Mouse (Mus musculus) c-Kit-positive CD71-negative TER-119-negative erythroid progenitor cells, embryonic 14.5 days (primary cell): ENCODE results near the gene 1700003E16Rik.

Experiments used
- DNase-seq: peaks from one replicate; pipeline ENCODE4 v3.0.0-alpha.2; 2013; ENCODE audit warnings: low read depth

1700003E16Rik gene

DNA sequence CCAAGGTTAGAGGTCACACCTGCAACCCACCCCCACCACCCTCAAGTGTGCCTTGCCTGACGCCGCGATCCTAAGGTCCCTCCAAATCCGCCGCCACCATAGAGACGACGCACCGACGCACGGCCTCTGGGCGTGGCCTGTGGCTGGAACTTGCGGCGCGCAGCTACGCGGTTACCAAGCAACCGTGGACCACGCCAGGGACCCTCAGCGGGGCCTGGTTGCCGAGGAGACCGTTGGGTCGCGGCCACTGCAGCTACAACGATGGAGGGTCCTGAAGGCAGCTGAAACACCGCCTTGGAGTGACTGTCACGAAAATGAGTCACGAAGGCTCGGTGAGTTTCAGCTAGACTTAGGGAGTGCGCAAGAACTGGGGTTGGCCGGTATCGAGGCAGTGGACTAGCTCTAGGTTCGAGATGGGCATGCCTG, at the start of gene 1700003E16Rik, which contains the start of gene Wdr54:
1700003E16Rik (plus strand) TSS at position 146 of the 426 bp plus-strand sequence.
Wdr54 (minus strand) TSS at position 139 of the 426 bp plus-strand sequence.
- no peak for DNase-seq

DNA sequence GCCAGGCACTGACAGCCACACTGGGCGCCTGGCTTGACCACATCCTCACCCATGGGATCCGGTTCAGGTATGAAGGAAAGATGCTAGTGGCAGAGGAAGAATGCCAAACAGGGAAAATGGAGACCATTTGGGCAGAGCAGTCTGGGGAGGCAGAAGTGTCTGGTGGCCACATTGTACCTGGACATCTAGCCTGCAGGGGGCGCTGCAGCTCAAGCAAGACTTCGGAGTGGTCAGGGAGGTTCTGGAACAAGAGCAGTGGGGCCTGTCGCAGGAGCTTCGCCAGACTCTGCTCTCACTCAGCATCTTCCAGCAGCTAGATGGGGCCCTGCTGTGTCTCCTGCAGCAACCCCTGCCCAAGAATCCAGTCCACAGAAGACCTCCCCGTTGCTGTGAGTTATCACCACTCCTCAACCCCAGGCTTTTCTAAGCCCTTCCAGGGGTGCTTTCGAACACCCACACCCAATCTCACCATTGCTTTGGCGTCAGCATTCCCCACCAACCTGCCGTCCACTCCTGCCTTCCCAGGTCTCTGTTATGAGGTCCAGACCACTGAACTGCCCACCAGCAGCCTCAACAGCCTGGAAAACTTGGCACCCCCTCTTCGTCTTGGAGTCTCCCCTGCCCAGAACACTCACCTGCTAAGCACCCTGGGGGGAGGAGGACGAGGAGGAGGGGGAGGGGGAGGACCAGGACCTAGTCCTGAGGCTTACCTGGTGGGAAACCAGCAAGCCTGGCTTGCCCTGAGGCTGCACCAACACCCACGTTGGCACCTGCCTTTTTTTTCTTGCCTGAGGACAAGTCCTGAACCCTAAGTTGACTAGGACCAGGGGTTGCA, 48.4 kb upstream of the 1700003E16Rik start:
- DNase-seq = peak; percentile 82

DNA sequence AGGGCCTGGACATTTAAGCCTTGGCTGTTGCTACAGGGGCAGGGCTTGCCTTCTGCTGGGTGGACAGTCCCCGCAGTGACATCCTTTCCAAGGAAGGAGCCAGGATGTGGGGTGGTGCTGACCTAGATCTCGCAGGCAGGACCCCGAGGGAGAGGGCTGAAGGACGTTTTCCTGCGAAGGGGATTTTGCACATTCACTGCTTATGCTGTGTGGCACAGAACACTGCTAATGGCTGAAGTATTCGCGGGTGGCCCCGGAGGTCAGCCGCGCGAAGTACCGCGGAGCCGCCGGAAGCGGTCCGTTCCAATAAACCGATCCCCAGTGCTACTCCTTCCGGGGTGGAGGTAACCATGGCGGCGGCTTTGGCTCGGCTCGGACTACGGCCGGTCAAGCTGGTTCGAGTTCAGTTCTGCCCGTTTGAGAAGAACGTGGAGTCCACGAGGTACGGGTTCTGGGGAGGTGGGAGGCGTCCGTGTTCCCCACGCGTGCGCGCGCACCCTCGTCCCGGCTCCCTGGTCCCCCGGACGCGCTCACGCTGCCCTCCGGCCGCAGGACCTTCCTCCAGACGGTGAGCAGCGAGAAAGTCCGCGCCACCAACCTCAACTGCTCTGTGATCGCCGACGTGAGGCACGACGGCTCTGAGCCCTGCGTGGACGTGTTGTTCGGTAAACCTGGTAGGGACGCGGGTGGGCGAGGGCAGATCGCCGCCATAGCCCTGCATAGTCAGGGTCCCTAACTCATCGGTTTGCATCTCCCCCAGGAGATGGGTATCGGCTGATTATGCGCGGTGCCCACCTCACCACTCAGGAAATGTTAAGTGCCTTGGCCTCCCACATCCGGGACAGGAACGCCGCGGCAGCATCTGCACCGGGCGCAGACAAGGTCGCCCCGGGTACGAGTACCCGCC, 47.2 kb upstream of the 1700003E16Rik start, which contains the start of gene Mrpl53:
Mrpl53 (plus strand) TSS at position 279 of the 907 bp plus-strand sequence.
- DNase-seq = no peak

DNA sequence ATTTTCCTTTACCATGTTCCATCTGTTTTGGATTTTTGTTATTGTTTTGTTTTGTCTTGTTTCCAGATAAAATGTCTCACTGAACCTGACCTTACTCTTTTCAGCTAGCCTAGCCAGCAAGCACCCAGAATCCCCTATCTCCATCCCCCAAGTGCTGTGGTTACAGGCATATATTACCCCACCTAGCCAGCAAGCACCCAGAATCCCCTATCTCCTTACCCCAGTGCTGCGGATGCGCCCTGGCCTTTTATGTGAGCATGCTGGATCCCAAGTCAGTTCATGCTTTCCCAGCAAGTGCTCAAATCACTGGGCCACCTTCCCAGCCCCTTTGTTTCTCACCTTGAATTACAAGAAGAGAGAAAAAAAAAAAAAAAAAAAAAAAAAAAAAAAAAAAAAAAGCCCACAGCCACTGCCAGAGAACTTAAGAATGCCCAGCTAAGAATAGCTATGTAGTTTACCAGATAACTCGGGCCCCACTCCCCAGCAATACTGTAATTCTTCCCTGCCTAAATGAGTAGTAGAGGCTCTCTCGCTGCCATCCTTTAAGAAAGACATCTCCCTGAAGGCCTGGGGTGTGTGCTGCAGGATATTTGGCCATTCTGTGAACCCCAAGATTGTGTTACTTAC, 44.6 kb upstream of the 1700003E16Rik start:
- DNase-seq = no peak

DNA sequence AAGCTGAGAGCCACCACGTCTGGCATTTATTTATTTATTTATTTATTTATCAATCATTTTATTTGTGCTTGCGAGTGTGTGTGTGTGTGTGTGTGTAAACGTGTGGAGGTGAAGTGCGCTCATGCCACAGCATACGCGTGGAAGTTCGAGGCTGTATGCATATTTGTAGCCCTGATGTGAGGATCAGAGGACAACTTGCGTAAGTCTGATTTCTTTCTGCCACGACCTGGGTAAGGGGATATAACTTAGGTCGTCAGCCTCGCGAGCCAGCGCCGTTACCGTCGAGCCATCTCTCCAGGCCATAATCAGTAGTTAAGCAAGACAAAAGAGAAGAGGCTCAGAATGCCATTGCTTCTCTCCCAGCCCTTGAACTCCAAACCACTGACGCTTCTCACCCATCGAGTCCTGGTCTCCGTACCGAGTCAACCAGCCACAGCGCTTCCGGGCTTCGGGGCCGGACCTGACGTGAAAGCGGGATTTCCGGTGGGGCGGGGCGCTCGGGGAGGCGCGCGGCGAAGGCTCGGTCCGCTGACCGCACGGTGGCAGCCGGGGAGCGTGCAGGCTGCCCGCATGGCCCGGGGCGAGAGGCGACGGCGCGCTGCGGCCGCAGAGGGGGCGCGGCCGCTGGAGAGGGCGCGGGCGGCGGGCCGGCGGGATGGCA, 41.1 kb upstream of the 1700003E16Rik start, which contains the start of gene Mogs:
Mogs (plus strand) TSS at position 486 of the 661 bp plus-strand sequence.
- DNase-seq = peak; percentile 89

GRCm38 (mm10) chr6:83115682-83116372, 40.4 kb upstream of the 1700003E16Rik start:
- DNase-seq = no peak

GRCm38 (mm10) chr6:83116373-83117164, 39.6 kb upstream of the 1700003E16Rik start:
- no peak for DNase-seq

- no peak for DNase-seq
These were observed 39.1 kb upstream of the 1700003E16Rik start for GRCm38 (mm10) chr6:83117165-83117438.

- DNase-seq = no peak
These were observed 38.6 kb upstream of the 1700003E16Rik start for GRCm38 (mm10) chr6:83117616-83118015.

DNA sequence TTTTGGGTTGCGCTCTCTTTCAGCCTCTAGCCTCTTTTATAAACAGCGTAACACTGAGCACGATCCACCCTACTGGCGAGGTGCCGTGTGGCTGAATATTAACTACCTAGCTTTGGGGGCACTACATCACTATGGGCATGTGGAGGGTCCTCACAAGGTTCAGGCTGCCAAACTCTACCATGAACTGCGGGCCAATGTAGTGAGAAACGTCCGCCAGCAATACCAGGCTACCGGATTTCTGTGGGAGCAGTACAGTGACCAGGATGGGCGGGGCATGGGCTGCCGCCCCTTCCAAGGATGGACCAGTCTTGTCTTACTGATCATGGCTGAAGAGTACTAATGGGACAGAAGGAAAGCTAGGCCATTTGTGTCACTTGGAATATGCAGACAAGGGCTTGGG, 37.8 kb upstream of the 1700003E16Rik start:
- no peak for DNase-seq

- DNase-seq = no peak
These were observed 37.1 kb upstream of the 1700003E16Rik start for GRCm38 (mm10) chr6:83118825-83119733.

GRCm38 (mm10) chr6:83119734-83120051, 36.5 kb upstream of the 1700003E16Rik start:
- DNase-seq = no peak

DNA sequence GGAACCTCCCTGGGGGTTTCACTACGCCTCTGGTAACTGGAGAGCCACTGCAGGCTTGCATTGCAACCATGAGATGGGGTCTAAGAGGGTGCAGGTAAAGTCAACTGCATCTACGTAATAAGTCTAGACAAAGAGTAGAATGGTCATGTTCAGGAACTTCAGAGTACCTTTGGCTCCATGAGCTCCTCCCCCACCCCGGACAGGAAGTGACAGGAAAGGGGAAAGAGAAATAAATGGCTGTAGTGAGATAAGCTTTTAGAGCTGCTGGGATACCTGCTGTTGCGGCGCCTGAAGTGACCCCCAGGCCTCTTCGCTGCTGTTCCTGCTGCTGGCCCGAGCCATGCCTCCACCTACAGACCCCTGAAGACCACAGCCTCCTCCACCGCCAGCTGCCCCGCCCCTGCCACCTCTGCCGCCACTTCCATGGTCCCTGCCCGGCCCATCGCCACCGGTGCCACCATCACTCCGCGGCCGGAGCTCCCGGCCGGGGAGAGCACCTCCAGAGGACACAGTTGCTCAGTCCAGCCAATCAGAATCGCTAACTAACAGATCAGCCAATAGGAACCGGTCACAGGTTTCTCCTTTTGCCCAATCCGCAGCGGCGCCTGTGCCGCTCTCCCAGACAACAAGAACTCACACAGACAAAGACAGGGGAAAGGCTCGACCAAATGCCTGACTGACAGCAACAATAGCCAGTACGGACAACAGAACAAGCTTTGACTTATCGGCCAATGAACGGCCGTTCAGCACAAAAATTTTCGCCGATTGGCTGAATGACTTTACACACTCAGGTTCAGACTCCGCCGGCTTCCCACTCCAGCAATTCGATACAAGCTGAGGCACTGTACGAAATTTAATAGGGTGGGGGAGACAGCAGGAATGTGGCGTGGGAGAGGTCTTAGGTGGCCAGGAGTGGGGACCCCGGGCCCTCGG, 35.0 kb upstream of the 1700003E16Rik start, which contains the start of gene Wbp1:
Wbp1 (minus strand) TSS at position 630 of the 933 bp plus-strand sequence.
- peak; percentile 95 for DNase-seq

DNA sequence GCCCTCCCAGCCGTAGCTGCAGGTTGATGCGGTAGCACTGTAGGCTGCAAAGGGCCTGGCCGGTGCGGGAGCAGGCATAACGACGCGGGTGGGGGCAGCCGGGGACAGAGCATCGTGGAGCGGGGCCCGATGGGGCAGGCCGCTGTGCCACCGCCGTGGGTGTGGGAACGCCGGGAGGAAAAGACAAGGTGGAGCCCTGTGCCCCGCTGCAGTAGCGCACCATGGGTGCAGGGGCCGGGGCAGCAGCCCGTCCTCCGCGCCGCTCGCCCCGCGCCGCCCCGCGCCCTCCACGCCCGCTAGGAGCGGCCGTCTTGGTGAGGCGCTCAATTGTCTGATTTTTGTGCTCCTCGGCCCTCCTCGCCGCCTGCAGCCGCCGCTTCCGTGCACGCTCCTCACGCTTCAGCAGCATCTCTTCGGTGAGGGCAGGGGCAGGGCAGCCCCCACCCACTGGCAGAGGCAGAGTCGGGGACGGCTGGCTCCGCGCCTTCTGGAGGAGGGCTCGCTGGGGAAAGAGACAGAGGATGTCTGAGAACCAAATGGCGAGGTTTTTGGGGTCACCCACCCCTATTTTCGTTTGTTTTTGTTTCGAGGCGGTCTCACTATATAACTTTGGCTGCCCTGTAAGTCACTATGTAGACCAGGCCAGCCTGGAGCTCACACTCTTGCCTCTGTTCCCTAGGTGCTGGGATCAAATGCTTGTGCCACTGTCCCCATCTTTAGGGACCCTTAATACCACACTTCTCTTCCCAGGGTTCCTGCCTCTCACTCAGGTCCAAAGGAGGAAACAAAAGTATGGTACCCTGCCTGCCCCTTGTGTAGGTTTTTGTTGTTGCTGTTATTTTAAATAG, 34.1 kb upstream of the 1700003E16Rik start:
- no peak for DNase-seq

GRCm38 (mm10) chr6:83122961-83123360, 33.2 kb upstream of the 1700003E16Rik start:
- DNase-seq = no peak

GRCm38 (mm10) chr6:83124851-83125312, 31.3 kb upstream of the 1700003E16Rik start:
- peak; percentile 97 for DNase-seq

- no peak for DNase-seq
These were observed 30.9 kb upstream of the 1700003E16Rik start, which contains the start of gene Ino80b for GRCm38 (mm10) chr6:83125331-83125730. Gene Ino80b (minus strand): TSS chr6:83125431.
